Mouse (Mus musculus): Measurements from ENCODE around the gene Rnf185. TPM values are rescaled to one million over a fixed set of nuclear protein-coding genes. Genes with fewer than 3 reads are reported as not detected.

The Rnf185 gene
- polyA plus RNA-seq, 1 experiment from 2014 or later = 17.2 TPM

Other genes with a start within 250 kb of the Rnf185 start
- gene Eif4enif1, start 250.0 kb downstream of the Rnf185 start, polyA plus RNA-seq (2015; fragmentation: Nextera tagmentation; extraction: Ambion mirVana) = 26.9 and 29.6 TPM in 2 replicates
- gene Drg1, start 185.9 kb downstream of the Rnf185 start, polyA plus RNA-seq (2015; fragmentation: Nextera tagmentation; extraction: Ambion mirVana) = 246 and 250 TPM in 2 replicates
- gene Patz1, start 163.5 kb downstream of the Rnf185 start, polyA plus RNA-seq (2015; fragmentation: Nextera tagmentation; extraction: Ambion mirVana) = 87.6 and 91.1 TPM in 2 replicates
- 90.2 and 94.4 TPM in 2 replicates for gene Pik3ip1, start 122.0 kb downstream of the Rnf185 start, polyA plus RNA-seq (2015; fragmentation: Nextera tagmentation; extraction: Ambion mirVana)
- gene Limk2, start 43.2 kb downstream of the Rnf185 start, polyA plus RNA-seq (2015; fragmentation: Nextera tagmentation; extraction: Ambion mirVana) = 46.8 and 47.0 TPM in 2 replicates
- 0.90 TPM in 2 replicates for gene Pla2g3, start 35.9 kb upstream of the Rnf185 start, polyA plus RNA-seq (2015; fragmentation: Nextera tagmentation; extraction: Ambion mirVana)
- 0.12 and 0.32 TPM in 2 replicates for gene Inpp5j, start 52.5 kb upstream of the Rnf185 start, polyA plus RNA-seq (2015; fragmentation: Nextera tagmentation; extraction: Ambion mirVana)
- gene Selenom, start 62.3 kb upstream of the Rnf185 start, polyA plus RNA-seq (2015; fragmentation: Nextera tagmentation; extraction: Ambion mirVana) = 16.3 and 17.6 TPM in 2 replicates
- 13.4 and 13.7 TPM in 2 replicates for gene Smtn, start 88.2 kb upstream of the Rnf185 start, polyA plus RNA-seq (2015; fragmentation: Nextera tagmentation; extraction: Ambion mirVana)
- gene Morc2a, start 196.8 kb upstream of the Rnf185 start, polyA plus RNA-seq (2015; fragmentation: Nextera tagmentation; extraction: Ambion mirVana) = 14.7 and 16.7 TPM in 2 replicates

All from thymus, postnatal 0 days (tissue).